Mouse (Mus musculus) liver, embryonic 14.5 days (tissue): ENCODE data around the gene Lbhd1.

Experiments
- CTCF ChIP-seq: IDR thresholded peaks from 2 replicates; pipeline ENCODE4 v1.5.1; 2016; ENCODE audit warnings: antibody characterized with exemption, low read depth, control low read depth
- EP300 ChIP-seq: IDR thresholded peaks from 2 replicates; pipeline ENCODE4 v1.6.1; 2016; ENCODE audit warnings: antibody characterized with exemption, low read depth

GRCm38 (mm10) chr19:8928689-8929223, 45.2 kb downstream of the Lbhd1 start:
- TF ChIP-seq CTCF (no peak), EP300 (no peak)
